Mouse (Mus musculus) kidney, postnatal 36 days (tissue): ENCODE data around the gene Fbxo42.
"Not testable (repeated sequence)": the region's sequence is repeated elsewhere in the genome, so short reads cannot be mapped to it uniquely, and the experiment has no call there.

ENCODE experiments used
- DNase-seq, 2 experiments: peaks; one replicate each; pipeline ENCODE4 v3.0.0; 2021 to 2022; ENCODE audit warnings: mixed read lengths in 2 of 2

The Fbxo42 gene

GRCm38 (mm10) chr4:141136126-141136525, 11.6 kb upstream of the Fbxo42 start:
- DNase-seq, result peak; percentile 25 to 37

DNA sequence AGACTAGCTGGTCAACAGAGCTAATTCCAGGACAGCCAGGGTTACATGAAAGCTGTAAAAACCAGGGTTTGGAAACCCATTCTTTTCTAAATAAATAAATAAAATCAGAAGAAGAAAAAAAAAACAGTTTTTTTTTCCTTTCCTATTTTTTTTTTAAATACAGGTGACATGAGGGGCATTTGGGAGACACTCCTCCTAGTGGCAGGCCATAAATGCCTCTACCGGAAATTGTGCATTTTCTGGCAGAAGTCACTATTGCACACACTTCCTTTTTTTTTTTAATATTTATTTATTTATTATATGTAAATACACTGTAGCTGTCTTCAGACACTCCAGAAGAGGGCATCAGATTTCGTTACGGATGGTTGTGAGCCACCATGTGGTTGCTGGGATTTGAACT, 10.0 kb upstream of the Fbxo42 start:
- not testable (repeated sequence) for DNase-seq

DNA sequence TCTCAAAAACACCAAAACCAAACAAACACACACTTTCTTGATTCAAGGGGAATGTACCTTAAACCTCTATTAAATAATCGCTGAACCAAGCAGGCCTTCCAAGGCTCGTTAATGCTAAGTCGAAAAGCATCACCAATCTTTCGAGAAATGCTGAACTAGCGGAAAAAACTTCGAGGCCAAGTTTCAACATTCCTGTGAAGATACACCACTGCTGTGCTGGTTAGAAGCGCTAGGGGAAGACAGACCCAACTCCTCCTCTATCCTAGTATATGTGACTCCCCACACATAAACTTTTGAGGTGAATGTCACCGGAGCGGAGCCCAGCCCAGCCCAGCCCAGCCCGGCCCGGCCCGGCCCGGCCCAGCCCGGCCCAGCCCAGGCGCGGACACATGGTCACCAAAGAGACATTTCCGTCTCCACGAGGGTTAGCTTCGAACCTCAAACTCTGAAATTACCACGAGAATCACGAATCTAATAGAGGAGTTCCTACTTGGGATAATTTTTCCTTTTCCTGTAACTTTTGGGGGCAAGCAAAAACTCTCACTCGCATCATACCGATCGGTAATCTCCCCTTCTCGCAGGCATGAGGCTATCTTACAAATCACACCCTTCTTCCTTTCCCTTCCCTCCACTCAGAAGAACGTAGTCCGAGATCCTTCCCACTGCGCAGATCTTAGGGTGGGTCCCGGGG, 9.1 kb upstream of the Fbxo42 start:
- DNase-seq, result peak; percentile 65 to 85

- DNase-seq, result peak; percentile 99 to 100
These were observed 8.4 kb upstream of the Fbxo42 start, which contains the start of gene Szrd1 for GRCm38 (mm10) chr4:141139116-141139970. Szrd1 (minus strand) TSS chr4:141139775.

GRCm38 (mm10) chr4:141140354-141140753, 7.4 kb upstream of the Fbxo42 start:
- not testable (repeated sequence) for DNase-seq

GRCm38 (mm10) chr4:141140967-141141366, 6.7 kb upstream of the Fbxo42 start:
- DNase-seq, result no peak

- DNase-seq, result peak; percentile 80 to 87
These were observed 5.4 kb upstream of the Fbxo42 start for GRCm38 (mm10) chr4:141142285-141142811.

- DNase-seq, result not testable (repeated sequence)
These were observed 2.6 kb upstream of the Fbxo42 start for GRCm38 (mm10) chr4:141145124-141145523.

DNA sequence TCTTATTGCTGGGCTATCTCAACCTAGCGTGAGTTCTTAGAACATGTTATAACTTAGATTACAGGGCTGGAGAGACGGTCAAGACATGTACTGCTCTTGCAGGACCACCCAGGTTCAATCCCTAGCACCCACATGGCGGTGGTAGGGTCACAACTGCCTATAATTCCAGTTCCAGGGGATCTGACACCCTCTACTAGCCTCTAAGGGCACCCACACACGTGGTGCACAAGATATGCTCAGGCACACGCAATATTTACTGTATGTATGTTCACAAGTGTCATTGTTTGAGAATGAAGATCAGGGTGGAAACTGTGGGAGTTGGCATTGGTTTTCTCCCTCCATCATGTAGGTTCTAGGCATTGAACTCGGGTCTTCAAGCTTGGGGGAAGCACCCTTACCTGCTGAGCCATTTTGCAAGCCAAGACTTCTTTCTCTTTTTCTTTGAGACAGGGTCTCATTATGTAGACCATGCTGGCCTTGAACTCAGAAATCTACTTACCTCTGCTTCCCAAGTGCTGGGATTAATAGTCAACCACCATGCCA, 1.2 kb upstream of the Fbxo42 start:
- no peak for DNase-seq

- peak in 1 of 2 experiments; percentile 51 for DNase-seq
These were observed 492 bp downstream of the Fbxo42 start for GRCm38 (mm10) chr4:141148009-141148801.

DNA sequence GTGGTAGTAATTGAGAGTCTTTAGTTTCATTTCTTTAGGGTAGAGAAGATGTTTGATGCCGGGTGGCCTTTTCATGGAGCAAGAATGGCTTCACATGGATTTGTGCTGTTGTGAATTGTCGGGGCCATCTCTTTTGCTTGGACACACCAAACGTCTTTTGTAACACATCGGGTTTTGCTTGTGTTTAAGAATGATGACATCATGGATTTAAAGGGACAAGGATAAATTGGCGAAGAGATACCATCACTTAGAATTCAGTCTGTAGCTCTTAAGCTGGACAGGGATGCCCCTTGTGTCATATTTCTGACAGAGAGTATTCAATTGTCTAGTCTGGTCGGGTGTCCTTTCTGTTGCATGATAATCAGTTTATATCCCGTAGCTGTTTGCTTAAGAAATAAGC, 1.4 kb downstream of the Fbxo42 start:
- no peak for DNase-seq

GRCm38 (mm10) chr4:141157485-141157884, 9.8 kb downstream of the Fbxo42 start:
- DNase-seq, result no peak

DNA sequence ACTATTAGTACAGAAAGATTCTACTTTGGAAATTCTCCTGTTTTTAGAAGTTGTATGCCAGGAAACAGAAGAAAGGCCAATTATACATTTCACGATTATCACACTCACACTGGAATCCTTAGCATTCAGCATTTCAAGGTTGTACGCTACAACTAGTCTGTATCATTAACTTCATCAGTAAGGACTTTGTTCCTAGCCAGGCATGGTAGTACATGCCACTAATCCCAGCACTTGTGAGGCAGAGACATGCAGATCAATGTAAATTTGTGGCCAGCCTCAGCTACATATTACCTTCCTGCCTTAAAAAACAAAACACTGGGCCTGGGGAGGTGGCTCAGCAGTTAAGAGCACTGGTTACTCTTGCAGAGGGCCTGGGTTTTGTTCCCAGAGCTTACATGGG, 10.9 kb downstream of the Fbxo42 start:
- no peak for DNase-seq

- no peak for DNase-seq
These were observed 11.4 kb downstream of the Fbxo42 start for GRCm38 (mm10) chr4:141159093-141159492.

GRCm38 (mm10) chr4:141159666-141160065, 12.0 kb downstream of the Fbxo42 start:
- DNase-seq, result no peak

DNA sequence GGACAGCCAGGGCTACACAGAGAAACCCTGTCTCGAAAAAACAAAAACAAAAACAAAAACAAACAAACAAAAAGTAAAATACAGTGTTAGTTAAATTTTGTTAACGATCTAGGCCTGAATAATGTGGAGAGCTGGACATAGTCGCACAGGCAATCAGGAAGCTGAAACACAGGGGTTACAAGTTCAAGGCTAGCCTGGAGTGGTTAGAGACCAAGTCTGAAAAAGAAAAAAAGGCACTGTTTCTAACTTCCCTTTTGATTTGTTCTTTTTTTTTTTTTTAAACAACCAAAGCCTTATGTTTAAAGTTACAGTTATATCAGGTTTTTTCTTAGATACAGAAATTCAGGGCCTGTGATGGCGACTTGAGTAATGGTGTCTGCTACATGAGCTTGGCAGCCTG, 12.5 kb downstream of the Fbxo42 start:
- DNase-seq, result no peak

DNA sequence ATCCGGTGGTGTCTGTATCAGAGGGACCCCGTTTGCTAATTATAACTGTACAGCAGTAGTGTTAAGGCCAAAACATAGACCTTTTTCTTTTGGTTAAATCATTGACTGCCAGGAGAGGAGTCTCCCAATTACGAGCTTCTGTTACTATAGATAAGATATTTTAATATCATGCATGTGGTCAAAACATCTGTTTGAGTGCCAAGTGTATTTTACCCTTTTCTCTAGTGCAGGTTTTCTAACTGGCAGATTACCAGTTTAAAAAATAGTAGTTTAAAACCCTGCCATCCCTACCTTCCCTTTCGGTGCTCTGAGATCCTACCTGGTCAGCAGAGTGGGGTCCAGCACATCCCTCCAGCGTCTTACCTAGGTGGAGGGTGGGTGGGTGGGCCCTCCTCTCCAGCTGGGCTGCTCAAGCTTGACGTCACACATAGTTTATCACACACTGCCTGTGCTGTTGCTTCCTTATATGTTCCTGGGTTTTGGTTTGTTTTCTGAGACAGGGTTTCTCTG, 14.0 kb downstream of the Fbxo42 start:
- no peak for DNase-seq

DNA sequence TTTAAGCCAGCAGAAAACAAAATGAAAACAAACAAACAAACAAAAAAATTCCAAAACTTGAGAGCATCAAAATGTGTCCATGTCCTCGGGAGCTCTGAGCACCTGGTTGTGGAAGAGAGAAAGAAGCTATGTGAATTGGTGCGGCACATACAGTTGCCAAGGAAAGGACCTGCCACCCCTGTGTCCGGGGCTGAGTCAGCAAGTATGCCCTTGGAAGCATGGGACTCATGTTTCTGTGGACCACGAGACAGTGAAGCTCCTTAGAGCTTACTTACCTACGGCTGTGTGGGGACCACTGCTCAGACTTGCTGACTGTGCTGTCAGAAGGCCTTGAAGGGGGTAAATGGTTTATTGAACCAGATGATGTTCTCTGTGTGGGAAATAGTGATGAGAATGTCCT, 16.0 kb downstream of the Fbxo42 start:
- DNase-seq, result no peak

- no peak for DNase-seq
These were observed 18.1 kb downstream of the Fbxo42 start for GRCm38 (mm10) chr4:141165744-141166292.

- no peak for DNase-seq
These were observed 19.4 kb downstream of the Fbxo42 start for GRCm38 (mm10) chr4:141167156-141167555.

DNA sequence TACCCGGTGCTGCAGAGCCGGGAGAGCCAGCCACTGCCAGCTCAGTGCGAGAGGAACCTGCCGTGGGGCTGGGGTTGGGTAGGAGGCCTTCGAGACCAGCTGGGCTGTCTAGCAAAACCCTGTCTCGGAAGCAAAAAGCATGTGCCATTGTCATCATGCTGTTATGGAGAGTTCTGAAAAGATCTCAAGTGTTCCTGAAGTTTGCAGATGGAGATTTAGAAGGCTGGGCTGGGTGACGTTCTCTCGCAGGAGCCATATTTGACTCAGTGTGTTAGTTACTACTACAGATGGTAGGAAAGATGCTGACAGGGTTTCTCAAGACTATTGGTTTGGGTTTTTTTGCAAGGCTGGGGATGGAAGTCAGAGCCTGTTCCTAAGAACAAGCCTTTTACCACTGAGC, 24.4 kb downstream of the Fbxo42 start:
- DNase-seq, result no peak

DNA sequence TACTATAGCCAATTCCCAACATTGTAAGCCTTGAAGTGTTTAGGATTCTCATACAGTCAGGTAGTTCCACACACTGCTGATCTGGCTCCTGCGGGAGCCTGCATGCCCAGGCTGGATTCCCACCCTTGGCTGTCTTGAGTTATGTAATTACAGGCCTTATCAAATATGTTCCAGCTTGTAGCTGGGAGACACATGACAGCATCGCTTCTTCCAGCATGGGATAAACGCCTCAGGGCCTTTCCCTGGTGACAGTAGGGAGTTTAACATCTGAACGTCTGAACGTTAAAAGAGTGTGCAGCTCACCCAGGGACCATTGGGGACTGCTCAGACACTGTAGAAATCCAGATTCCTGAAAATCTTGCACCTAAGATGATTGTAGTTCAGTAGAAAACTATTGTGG, 28.1 kb downstream of the Fbxo42 start:
- DNase-seq, result no peak
